Mouse (Mus musculus): ENCODE data around the gene Olfr313. TPM values are rescaled to one million over a fixed set of nuclear protein-coding genes. Genes with fewer than 3 reads are reported as not detected.
"Not testable (repeated sequence)": the region's sequence is repeated elsewhere in the genome, so short reads cannot be mapped to it uniquely, and the experiment has no call there.

Olfr313 gene
- not detected in 2 replicates for total RNA-seq (2014; fragmentation: Nextera tagmentation)
- total RNA-seq (2017): not detected in 2 replicates

DNA sequence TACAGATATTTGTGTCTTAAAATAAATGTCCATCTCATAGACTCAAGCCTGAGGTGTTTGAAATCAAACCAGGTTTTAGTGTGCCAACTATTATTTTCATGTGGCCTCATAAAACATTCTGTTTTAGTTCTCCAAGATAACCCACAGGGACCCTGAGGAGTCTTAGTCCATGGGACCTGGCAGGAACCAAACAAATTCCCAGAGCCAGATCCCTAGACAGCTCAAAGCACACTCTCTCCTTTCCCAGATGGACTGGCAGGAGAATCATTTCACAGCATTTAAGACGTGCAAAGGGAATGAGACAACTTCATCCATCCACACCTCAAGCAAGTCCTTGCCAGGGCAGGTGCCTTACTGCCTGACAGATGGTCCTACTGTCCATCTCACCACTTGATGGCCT, at the start of gene Olfr313:
Gene Olfr313 (plus strand): TSS at position 301 of the 400 bp plus-strand sequence.
- not testable (repeated sequence) for ATAC-seq (replicated peaks; ENCODE audit: low FRiP score, low TSS enrichment, poor library complexity, severe bottlenecking)

DNA sequence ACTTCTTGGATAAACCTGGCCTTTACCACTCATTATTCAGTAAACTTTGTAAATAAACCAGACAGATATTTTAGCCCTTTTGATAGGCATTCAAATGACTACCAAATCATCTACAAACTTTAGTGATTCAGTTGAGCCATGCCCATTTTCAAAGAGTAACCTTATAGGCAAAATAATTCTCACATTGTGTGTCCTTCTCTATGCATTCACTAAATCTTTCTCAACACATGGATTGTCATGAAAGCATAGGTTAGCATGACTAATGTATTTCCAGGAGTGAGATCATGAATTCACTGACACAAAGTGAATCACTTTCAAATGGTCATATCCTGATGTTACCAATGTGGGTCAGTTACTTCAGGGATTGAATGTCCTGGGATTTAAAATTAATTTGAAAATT, 41.9 kb upstream of the Olfr313 start, which contains the start of gene Olfr315:
Gene Olfr315 (plus strand): TSS at position 301 of the 400 bp plus-strand sequence.
- no peak for ATAC-seq (replicated peaks; ENCODE audit: low FRiP score, low TSS enrichment, poor library complexity, severe bottlenecking)

DNA sequence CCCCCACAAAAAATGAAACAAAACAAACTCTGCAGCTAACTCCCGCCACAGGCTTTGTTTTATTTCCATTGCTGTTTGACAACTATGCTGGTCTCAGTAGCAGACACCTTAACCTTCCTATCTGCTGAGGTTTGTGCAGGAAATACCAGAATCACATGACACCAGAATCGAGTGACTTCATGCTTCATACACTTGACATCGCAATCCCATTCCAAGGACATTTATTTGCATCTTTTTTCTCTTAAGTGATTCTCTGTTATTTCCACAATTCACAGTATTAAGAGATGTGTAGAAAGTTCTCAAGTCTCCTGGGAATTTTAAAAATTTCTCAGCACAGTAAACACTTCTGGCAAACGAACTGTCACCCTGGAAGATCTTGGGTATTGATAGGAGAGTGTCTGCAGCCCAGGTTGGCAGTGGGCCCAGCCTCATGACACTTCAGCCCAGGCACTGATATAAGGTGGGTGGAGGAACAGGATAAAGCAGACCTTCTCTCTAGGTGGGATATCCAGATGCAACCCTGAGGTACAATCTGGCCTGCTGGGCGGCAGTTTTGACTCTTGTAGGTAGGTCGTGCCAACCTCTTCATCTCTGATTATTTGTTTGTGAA, 32.2 kb upstream of the Olfr313 start, which contains the start of gene Olfr314:
Gene Olfr314 (plus strand): TSS at position 473 of the 610 bp plus-strand sequence.
- ATAC-seq (replicated peaks; ENCODE audit: low FRiP score, low TSS enrichment, poor library complexity, severe bottlenecking): no peak

DNA sequence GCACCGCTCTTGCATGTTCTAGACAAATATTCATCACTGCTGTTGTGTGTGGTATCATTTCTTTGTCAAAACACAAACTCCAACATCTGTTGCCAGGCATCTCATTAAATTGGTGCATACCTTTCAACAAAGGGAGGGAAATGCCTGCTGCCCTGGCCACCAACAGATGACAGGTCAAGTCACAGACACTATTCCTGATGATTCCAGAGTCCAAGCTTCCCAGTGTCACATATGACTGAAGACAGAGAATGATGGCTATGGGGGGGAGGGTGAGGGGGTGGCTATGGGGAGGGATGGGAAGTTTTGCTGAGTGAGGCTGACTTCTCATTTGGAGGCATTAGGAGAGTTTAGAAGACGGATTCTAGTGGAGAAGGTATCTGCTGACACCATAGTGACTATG, 30.6 kb upstream of the Olfr313 start:
- no peak for ATAC-seq (replicated peaks; ENCODE audit: low FRiP score, low TSS enrichment, poor library complexity, severe bottlenecking)

DNA sequence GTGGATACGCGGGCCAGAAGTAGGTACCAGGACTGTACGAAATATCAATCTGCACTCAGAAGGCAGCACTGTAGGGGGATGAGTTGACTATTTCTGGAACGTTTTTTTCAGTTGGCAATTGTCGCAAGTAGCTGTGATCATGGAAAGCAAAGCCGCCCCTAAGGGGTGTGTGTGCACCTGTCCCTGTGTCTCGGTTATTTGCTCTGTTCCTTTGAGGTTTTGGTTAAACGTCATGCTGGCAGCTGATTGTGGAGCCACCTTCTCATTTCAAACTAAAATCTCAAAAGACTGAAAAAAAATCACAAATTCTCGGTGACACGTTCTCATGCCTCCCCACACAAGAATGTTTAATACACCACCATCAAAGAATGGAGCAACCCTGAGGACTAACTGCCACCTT, 27.1 kb upstream of the Olfr313 start:
- ATAC-seq (replicated peaks; ENCODE audit: low FRiP score, low TSS enrichment, poor library complexity, severe bottlenecking): no peak

DNA sequence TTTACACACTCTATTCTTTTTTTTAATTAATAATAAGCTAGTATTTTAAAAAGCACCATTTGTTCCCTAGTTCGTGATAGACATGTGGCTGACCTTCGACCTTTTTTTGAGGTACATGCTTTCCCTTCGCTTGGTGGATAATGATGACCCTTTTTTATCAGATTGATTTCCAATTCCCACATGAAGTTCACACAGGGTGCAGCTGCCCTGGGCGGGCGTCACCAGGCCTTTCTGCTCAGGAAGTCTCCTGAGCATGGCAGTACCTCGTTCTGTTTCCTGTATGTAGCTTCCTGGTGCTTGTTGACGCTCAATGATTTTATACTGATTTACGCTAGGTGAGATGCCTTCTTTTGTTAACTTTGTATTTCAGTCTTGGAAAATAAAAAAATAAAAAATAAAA, 26.5 kb upstream of the Olfr313 start:
- no peak for ATAC-seq (replicated peaks; ENCODE audit: low FRiP score, low TSS enrichment, poor library complexity, severe bottlenecking)

DNA sequence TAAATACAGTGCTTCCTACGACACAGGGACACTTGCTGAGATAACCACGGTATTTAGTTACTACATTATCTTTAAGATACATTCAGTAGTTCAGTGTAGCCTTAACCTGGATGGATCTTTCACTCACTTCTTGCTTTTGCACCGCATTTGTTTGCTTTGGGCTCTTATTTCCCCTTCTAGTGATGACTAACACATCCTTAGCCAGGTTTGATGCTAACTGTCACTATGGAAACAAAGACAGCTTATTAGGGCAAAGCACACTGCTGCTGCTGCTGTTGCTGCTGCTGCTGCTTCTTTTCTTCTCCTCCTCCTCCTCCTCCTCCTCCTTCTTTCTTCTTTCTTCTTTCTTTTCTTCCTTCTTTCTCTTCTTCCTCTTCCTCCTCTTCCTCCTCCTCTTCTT, 25.3 kb upstream of the Olfr313 start:
- ATAC-seq (replicated peaks; ENCODE audit: low FRiP score, low TSS enrichment, poor library complexity, severe bottlenecking): no peak

DNA sequence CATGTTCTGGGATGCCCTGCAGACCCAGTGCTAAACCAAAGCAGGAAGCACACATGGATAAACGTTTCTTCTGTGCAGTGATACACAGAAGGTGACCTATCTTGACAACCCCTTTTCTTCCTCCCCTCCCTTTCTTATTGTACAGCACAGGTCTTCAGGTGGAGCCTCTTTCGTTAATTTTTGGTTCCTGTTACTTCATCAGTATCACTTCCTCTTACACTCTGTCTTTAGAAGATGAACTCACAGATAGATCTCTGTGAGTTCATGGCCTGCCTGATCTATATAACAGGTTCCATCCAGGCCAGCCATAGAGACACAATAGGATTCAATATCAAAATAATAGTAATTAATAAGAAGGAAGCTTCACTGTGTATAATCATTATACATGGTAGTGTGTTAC, 24.7 kb upstream of the Olfr313 start:
- ATAC-seq (replicated peaks; ENCODE audit: low FRiP score, low TSS enrichment, poor library complexity, severe bottlenecking): no peak

DNA sequence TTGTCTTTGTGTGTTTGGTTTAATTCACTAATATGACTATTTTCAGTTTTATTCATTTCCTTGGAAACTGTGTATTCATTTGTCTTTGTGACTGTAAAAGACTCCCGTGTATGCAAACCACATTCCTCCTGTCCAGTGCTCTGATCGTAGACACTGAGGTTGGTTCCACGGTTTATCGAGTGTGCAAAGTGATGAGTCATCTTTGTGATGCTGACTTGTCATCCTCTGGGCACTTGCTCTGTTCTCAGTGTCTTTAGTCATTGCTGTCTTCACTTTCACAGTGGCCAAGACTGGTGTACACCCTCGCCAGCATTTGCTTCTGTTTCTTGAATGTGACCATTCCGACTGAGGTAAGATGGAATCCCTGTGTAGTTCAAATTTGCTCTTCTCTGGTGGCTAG, 24.2 kb upstream of the Olfr313 start:
- no peak for ATAC-seq (replicated peaks; ENCODE audit: low FRiP score, low TSS enrichment, poor library complexity, severe bottlenecking)

DNA sequence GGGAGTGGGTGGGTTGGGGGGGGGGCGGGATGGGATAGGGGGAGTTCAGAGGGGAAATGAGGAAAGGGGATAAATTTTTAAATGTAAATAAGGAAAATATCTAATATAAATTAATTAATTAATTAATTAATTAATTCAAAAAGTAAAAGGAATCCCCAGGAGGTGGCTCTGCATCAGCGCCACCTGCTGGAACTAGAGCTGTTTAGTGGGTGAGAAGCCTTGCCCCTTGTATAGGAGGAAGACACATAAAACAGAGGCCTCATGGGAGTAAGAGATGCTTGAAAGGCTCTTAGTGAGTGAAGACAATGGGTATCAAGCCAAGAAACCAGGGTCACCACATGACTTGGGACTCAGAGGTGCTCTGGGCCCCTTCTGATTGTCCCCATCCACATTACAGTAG, 18.9 kb upstream of the Olfr313 start:
- no peak for ATAC-seq (replicated peaks; ENCODE audit: low FRiP score, low TSS enrichment, poor library complexity, severe bottlenecking)

DNA sequence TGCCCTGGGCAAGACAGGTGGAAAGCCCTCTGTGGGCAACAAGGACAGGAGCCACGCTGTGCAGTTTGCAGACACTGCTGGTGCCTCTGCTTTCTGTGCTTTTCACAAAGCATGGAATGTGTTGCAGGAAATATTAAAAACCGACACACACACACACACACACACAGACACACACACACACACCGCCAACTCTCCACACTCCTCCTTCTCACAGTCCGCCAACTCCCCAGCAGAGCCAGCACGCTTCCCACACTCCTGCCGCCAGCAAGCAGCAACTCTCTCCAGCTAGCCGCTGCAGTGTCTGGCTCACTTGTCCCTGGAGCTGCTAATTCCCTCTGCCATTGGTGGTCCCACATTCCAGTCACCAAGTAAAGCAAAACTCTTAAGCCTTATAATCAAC, 17.9 kb upstream of the Olfr313 start:
- no peak for ATAC-seq (replicated peaks; ENCODE audit: low FRiP score, low TSS enrichment, poor library complexity, severe bottlenecking)

DNA sequence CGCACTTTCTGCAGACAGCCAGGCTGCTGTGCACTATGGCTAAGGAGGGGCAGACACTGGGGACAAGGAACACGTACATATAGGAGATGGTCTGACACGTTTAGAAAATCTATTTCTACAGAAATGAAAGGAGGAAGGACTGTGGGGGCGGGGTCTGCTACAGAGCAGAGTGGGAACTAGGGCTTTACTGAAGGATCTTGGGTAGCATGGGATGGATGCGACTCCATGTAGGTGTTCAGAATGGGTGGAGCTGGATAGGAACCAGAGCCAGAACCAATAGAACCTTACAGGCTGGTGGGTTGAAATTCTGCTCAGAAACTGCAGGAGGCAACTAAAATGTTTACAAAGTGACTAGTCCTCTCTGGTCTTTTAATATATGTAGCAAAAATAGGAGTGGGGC, 15.1 kb upstream of the Olfr313 start:
- ATAC-seq (replicated peaks; ENCODE audit: low FRiP score, low TSS enrichment, poor library complexity, severe bottlenecking): no peak

DNA sequence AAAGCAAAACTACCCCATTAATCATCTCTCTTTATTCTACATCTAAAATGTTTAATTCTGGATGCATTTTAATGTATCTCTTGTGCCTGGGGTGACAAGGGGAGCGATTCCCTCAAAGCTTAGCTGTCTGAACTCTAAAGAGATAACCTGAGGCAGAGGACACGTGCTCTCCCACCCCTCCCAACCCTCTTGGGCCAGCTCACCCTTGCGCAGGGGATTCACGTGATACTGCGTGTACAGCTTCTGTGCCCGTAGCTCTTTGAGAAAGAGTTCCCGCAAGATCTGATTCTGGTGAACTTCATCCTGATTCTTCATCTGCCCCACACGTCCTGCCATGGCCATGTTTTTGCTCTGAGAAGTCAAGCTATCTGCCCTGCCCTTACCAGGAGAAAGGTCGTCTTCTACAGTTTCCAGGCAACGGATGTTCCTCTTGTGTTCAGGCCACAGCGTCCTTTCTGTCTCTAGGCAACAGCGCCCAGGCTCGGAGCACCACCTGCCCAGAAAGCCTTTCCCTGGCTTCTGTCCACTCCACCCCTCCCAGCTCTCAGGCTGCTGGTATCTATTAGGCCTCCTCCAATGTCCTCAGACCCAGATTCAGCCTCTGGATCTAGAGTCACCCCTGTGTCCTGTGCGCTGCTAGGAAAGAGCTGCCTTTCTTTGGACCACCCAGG, 13.1 kb upstream of the Olfr313 start, which contains the start of gene Fam183b:
Gene Fam183b (minus strand): TSS at position 403 of the 671 bp plus-strand sequence.
- ATAC-seq (replicated peaks; ENCODE audit: low FRiP score, low TSS enrichment, poor library complexity, severe bottlenecking): no peak

DNA sequence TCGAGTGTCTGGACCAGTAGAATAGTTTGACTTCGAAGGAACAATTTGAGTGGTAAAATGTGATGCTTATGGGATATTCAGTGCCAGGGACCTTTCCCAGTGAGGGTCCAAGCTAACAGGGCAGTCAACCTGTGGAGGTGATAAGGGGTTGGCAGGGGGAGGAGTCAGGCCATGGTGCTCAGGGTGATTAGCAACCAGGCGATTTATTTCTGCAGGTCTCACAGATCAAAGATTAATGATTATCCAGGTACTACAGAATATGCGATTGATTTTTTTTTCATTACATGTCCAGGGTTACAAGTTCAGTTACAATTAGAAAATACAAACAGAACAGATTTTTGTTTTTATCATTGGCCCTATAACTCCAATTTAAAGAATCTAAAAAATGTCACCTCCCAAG, 10.9 kb upstream of the Olfr313 start:
- no peak for ATAC-seq (replicated peaks; ENCODE audit: low FRiP score, low TSS enrichment, poor library complexity, severe bottlenecking)

DNA sequence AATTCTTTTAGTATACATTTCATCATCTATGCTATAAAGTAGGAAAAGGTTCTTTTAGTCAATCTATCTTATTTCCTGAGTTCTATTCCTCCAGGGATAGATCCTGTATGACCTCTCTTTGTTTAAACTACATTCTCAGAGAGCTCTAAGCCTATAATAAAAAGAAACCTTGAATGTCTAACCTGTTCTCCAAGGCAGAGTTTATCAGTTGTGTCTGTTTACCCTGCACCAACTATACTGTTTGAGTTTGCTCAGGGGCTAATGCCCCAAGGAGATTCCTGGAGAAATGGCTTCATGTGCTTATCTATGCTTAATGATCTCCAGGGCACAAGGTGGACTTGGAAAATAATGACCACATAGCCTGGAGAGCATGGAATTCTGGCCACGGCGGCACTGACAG, 10.4 kb upstream of the Olfr313 start:
- no peak for ATAC-seq (replicated peaks; ENCODE audit: low FRiP score, low TSS enrichment, poor library complexity, severe bottlenecking)

DNA sequence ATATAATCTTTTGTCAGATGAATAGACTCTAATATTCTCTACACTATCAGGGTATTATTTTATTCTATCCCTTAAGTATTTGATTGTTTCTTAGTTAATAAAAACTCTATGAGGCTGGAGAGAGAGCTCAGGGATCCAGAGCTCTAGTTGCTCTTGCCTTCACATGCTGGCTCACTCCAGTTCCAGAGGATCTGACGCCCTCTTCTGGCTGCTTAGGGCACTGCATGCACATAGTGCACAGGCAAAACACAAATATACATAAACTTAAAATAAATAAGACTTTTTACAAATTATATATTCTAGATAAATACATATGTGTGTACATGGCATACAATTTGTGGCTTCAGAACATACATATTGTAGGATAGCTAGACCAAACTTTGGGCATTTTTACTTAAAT, 2.8 kb upstream of the Olfr313 start:
- ATAC-seq (replicated peaks; ENCODE audit: low FRiP score, low TSS enrichment, poor library complexity, severe bottlenecking): no peak

DNA sequence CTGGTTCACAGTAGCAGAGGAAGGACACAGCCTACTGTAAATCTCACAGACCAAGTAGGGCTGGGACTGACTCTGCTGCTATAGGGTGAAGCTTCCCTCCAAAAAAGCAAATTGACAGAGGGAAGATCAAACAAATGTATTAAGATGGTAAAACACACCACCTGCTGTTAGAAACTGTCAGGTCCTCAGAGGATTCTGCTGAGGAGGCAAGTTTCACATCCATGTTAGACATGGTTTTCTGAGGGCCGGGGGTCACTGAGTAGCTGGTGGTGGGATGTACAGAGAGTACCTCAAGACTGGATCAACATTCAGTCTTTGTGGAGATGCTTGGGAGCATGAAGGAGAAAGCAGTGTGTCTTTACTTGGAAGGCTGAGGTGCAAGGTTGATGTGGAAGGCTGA, 876 bp downstream of the Olfr313 start:
- ATAC-seq (replicated peaks; ENCODE audit: low FRiP score, low TSS enrichment, poor library complexity, severe bottlenecking): no peak

DNA sequence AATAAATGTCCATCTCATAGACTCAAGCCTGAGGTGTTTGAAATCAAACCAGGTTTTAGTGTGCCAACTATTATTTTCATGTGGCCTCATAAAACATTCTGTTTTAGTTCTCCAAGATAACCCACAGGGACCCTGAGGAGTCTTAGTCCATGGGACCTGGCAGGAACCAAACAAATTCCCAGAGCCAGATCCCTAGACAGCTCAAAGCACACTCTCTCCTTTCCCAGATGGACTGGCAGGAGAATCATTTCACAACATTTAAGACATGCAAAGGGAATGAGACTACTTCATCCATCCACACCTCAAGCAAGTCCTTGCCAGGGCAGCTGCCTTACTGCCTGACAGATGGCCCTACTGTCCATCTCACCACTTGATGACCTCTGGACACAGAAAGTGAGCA, 14.1 kb downstream of the Olfr313 start, which contains the start of gene Olfr312:
Gene Olfr312 (plus strand): TSS at position 301 of the 400 bp plus-strand sequence.
- ATAC-seq (replicated peaks; ENCODE audit: low FRiP score, low TSS enrichment, poor library complexity, severe bottlenecking): not testable (repeated sequence)

DNA sequence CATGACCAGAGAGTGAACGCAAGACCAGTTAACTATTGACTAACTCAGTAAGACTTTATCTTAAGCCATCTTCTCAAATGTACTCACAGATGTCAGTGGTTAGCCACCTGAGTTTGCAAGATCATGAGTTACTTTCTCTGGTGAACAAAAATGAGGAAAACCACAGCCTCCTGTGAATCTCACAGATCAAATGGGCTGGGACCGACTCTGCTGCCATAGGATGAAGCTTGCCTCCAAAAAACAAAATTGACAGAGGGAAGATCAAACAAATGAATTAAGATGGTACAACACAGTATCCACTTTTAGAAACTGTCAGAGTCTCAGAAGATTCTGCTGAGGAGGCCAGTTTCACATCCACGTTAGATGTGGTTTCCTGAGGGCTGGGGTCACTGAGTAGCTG, 15.0 kb downstream of the Olfr313 start:
- ATAC-seq (replicated peaks; ENCODE audit: low FRiP score, low TSS enrichment, poor library complexity, severe bottlenecking): no peak

DNA sequence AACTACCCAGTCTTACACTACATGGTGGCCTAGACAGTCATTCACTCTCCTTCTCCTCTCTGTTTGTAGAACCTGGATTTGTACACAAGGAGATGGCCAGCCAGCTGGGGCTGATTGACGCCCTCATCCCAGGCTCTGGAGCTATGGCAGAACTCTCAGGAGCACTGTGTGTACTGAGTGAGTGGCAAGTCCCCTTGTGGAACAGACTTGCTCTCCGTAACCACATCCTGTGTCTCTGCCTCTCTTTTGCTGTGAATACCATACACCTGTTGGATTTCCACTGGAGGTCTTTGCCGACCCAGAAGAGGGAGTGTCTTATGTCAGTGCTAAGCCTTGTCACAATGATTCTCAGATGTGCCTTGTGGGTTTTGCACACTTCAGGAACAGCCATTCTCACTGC, 17.7 kb downstream of the Olfr313 start:
- ATAC-seq (replicated peaks; ENCODE audit: low FRiP score, low TSS enrichment, poor library complexity, severe bottlenecking): not testable (repeated sequence)

DNA sequence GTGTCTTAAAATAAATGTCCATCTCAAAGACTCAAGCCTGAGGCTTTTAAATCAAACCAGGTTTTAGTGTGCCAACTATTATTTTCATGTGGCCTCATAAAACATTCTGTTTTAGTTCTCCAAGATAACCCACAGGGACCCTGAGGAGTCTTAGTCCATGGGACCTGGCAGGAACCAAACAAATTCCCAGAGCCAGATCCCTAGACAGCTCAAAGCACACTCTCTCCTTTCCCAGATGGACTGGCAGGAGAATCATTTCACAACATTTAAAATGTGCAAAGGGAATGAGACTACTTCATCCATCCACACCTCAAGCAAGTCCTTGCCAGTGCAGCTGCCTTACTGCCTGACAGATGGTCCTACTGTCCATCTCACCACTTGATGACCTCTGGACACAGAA, 24.2 kb downstream of the Olfr313 start, which contains the start of gene Olfr311:
Gene Olfr311 (plus strand): TSS at position 301 of the 400 bp plus-strand sequence.
- not testable (repeated sequence) for ATAC-seq (replicated peaks; ENCODE audit: low FRiP score, low TSS enrichment, poor library complexity, severe bottlenecking)
